Mouse (Mus musculus) thymus, postnatal 0 days (tissue): Measurements from ENCODE around the gene Shld2. TPM values are rescaled to one million over a fixed set of nuclear protein-coding genes. Genes with fewer than 3 reads are reported as not detected.
"Not testable (repeated sequence)": the region's sequence is repeated elsewhere in the genome, so short reads cannot be mapped to it uniquely, and the experiment has no call there.

Experiments used
- DNase-seq: peaks from one replicate; pipeline ENCODE4 v3.0.0-alpha.2; 2015; ENCODE audit warnings: low spot score
- polyA plus RNA-seq: library from polyadenylated mRNA; unstranded; fragments of >200 nt; fragmentation: Nextera tagmentation; extraction: Ambion mirVana; gene quantifications from 2 replicates; pipeline ENCODE4 v1.2.1, GENCODE M21; 2015

Shld2 gene
- polyA plus RNA-seq, 1 experiment from 2014 or later: 22.6 TPM

DNA sequence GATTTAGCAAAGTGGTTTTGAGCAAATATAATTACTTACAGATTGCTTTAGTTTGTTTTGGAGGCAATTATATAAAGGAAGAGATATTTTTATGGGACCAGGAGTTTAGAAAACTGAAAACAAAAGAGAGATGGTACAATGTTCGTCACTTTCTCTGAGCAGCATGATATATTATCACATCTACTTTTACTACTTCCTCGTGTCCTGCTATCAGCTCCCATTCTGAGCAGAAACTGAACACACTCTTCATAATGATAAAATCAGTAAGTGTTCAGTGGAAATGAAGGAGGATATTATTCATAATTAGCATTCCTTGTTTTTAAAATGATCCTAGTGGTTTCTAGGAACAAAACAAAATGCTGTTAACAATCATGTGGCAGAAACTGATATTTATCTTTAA, 21.9 kb downstream of the Shld2 start:
- DNase-seq: no peak

GRCm38 (mm10) chr14:34281736-34282269, 28.5 kb downstream of the Shld2 start:
- DNase-seq: no peak

DNA sequence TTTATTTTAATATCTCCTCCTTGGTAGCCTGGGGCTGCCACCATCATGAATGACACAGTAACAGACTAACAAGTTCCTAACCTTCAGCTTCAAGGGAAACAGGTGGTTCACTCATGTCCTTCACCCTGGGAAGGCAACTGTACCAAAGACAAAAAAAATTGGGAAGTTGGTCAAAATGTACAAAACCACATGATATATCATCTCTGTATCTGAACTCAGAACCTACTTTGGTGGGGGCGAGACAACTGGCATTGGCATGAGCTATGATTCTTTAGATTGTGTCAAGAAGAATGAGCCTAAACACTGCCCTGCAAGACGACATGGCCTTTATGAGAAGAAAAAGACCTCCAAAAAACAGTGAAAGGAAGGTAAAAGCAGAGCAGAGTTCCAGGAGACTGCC, 29.5 kb downstream of the Shld2 start:
- no peak for DNase-seq

- DNase-seq: no peak
These were observed 30.6 kb downstream of the Shld2 start for GRCm38 (mm10) chr14:34279726-34280125.

GRCm38 (mm10) chr14:34275225-34275624, 35.1 kb downstream of the Shld2 start:
- no peak for DNase-seq

GRCm38 (mm10) chr14:34274141-34274540, 36.2 kb downstream of the Shld2 start:
- DNase-seq: no peak

DNA sequence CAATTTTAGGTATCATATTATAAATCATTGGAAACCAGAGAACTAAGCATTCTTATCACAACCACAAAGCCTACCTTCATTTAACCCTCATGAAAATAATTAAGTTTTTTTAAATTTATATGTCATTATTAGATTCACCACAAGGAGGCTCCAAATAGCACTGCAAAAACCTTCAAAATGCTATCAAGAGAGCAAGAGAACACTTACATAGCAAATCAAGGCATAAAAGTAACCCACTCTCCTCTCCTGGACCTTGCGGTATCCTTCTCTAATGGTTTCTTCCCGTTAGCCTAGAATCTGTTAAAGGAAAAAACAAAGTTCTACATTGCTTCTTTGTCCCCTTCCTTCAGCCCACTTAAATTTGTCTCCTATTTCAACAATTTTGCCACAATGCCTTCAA, 37.0 kb downstream of the Shld2 start:
- peak; percentile 20 for DNase-seq

GRCm38 (mm10) chr14:34268046-34268445, 42.2 kb downstream of the Shld2 start:
- no peak for DNase-seq

DNA sequence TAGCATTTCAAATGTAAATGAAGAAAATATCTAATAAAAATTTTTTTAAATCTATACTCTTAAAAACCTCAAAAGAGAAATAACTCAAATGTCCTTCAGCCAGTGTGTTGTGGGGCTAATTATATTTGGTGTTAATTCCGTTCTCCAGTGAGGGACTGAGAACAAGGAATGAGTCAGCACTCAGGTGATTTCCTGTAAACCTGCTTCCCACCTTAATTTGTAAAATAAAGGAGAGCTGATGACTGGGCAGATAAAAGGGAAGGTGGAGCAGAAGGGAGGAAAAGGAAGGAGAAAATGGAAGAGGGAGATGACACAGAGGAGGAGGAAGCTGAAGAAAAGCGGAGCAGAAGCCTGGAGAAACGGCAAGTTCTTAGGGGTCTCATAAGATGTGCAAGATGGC, 51.8 kb downstream of the Shld2 start:
- not testable (repeated sequence) for DNase-seq

DNA sequence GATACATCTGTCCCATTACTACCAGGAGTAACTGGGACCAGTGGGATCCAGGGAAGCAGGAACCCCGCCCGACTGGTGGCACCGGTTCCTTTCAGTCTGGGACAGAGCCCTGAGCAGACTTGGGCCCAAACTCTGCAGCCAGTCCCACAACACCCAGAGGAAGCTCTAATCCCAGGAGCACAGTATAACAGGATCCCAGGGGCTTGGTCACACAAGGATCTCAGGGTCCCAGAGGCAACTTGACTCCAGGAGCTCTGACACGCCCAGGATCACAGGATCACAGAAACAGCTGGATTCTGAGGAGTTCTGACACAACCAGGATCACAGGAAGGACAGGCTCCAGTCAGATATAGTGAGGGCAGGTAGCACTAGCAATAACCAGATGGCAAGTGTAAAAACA, 57.0 kb downstream of the Shld2 start:
- no peak for DNase-seq

GRCm38 (mm10) chr14:34252470-34253145, 57.7 kb downstream of the Shld2 start:
- no peak for DNase-seq

GRCm38 (mm10) chr14:34240676-34241075, 69.6 kb downstream of the Shld2 start:
- no peak for DNase-seq

DNA sequence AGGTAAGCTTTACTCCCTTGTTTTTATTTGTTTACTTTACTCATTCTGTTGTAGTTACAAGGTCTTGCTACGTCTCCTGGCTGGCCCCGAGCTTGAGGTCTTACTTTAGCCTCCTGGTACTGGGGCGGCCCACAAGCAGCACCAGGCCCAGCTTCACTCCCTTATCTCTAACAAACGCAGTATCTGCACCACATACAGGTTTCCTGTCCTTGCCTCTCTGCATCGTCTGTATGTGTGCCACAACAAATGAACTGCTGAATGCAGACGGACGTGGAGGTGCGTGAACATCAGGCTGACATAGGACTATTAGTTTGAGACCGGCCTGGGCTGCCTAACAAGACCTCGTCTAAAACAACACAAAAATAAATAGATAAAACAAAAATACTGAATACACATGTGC, 70.0 kb downstream of the Shld2 start:
- DNase-seq: no peak

- peak; percentile 35 for DNase-seq
These were observed 75.5 kb downstream of the Shld2 start for GRCm38 (mm10) chr14:34234630-34235380.

GRCm38 (mm10) chr14:34233846-34234245, 76.4 kb downstream of the Shld2 start:
- no peak for DNase-seq

DNA sequence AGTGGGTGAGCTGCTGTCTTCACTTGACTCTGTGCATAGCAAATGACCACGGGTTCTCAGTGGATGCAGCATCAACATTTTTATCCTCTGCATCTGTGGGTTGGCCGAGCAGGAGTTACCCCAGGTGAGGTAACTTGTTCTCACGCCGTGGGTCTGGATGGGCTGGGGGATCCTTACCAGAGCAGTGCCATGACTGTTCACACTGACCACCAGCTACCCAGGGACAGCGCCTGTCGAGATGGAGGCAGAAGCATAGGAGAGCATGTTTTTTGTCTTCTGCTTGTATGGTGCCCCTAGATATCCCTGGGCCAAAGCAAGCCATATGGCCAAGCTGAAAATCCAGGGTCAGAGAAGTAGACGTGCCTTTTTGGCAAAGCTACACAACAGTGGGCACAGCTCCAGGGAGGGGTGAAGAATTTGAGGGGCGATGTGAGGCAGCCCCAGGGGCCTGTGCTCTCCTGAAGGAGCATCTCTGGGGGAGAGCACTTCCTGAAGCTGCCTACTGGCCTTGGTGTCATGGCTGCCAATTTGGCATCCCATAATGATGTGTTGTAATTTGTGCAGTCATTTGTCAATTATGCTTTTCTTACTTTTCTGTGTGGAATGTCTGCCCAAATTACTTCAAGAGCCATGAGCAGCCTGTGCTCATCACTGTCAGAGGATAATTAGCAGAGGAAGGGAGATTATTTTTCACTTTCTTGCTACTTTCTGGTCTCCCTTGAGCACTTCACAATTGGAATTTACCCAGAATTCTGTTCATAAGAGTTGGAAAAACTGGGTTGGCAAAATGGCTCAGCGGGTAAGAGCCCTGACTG, 77.2 kb downstream of the Shld2 start:
- no peak for DNase-seq

- peak; percentile 21 for DNase-seq
These were observed 78.0 kb downstream of the Shld2 start for GRCm38 (mm10) chr14:34232340-34232739.

GRCm38 (mm10) chr14:34228830-34229506, 81.3 kb downstream of the Shld2 start:
- DNase-seq: no peak

- DNase-seq: no peak
These were observed 82.3 kb downstream of the Shld2 start for GRCm38 (mm10) chr14:34227981-34228380.

GRCm38 (mm10) chr14:34226566-34226965, 83.7 kb downstream of the Shld2 start:
- no peak for DNase-seq

- DNase-seq: no peak
These were observed 84.3 kb downstream of the Shld2 start for GRCm38 (mm10) chr14:34225986-34226385.
